Mouse (Mus musculus) CH12.LX (cell line): ENCODE results near the gene Gm26566. TPM values are rescaled to one million over a fixed set of nuclear protein-coding genes. Genes with fewer than 3 reads are reported as not detected.

ENCODE experiments used
- DNase-seq: peaks from one replicate; pipeline ENCODE4 v3.0.0-alpha.2; 2013; ENCODE audit errors: extremely low read depth
- H3K27ac ChIP-seq: 2 replicates; pipeline ENCODE4 v1.5.1; 2012; ENCODE audit warnings: low read depth, mild to moderate bottlenecking, control low read depth, moderate library complexity; ENCODE audit not compliant: insufficient read depth
- H3K27me3 ChIP-seq: replicated peaks from 2 replicates; pipeline ENCODE3; 2012; ENCODE audit warnings: inconsistent platforms
- H3K36me3 ChIP-seq, 2 experiments: replicated peaks in 1 of 2; 2 replicates each; pipeline versions ENCODE3 to v1.6.1; 2012; ENCODE audit warnings: inconsistent platforms in 1 of 2, low read length in 1 of 2, mild to moderate bottlenecking in 1 of 2, mixed read lengths in 1 of 2, moderate library complexity in 1 of 2; ENCODE audit not compliant: control insufficient read depth in 1 of 2, insufficient read depth in 1 of 2
- H3K4me1 ChIP-seq, 2 experiments: 2 replicates each; pipeline ENCODE4 v1.6.1; 2012; ENCODE audit warnings: inconsistent platforms in 1 of 2, moderate library complexity in 1 of 2; ENCODE audit not compliant: insufficient read depth in 2 of 2, control insufficient read depth in 1 of 2
- H3K4me2 ChIP-seq: 2 replicates; pipeline ENCODE4 v1.6.1; 2012; ENCODE audit warnings: low read depth, mild to moderate bottlenecking, control low read depth; ENCODE audit not compliant: poor library complexity, insufficient read depth, severe bottlenecking
- H3K4me3 ChIP-seq, 3 experiments: fragments of 150-350 bp in 1 of 3; sonication (generic) in 1 of 3; replicated peaks in 1 of 3; 2 replicates each; pipeline versions ENCODE3 to v1.5.1; 2011 to 2012; ENCODE audit warnings: low read depth in 2 of 3, low read length in 2 of 3, mild to moderate bottlenecking in 2 of 3, moderate library complexity in 2 of 3, control low read depth in 1 of 3, improper control_type of control experiment in 1 of 3, inconsistent platforms in 1 of 3, mixed read lengths in 1 of 3; ENCODE audit not compliant: poor library complexity in 1 of 3
- H3K79me2 ChIP-seq: replicated peaks from 2 replicates; pipeline ENCODE4 v1.6.1; 2012; ENCODE audit warnings: mild to moderate bottlenecking, moderate library complexity; ENCODE audit not compliant: control insufficient read depth, poor library complexity, insufficient read depth, severe bottlenecking; ENCODE audit errors: extremely low read depth
- H3K9ac ChIP-seq: 2 replicates; pipeline ENCODE4 v1.6.1; 2012; ENCODE audit warnings: low read depth, mild to moderate bottlenecking, control low read depth, moderate library complexity; ENCODE audit not compliant: insufficient read depth
- H3K9me3 ChIP-seq: replicated peaks from 2 replicates; pipeline ENCODE3; 2012; ENCODE audit warnings: low read length, inconsistent platforms, mixed read lengths
- CHD1 ChIP-seq: IDR thresholded peaks from 2 replicates; pipeline ENCODE4 v1.6.1; 2012; ENCODE audit warnings: low read depth, low read length, improper control_type of control experiment, inconsistent platforms
- CTCF ChIP-seq, 2 experiments: IDR thresholded peaks in 1 of 2; conservative IDR thresholded peaks in 1 of 2; 2 replicates each; pipeline ENCODE4 v1.5.1; 2011 to 2012; ENCODE audit warnings: low read depth in 2 of 2, low read length in 2 of 2, improper control_type of control experiment in 1 of 2, inconsistent platforms in 1 of 2, mild to moderate bottlenecking in 1 of 2, moderate library complexity in 1 of 2
- EP300 ChIP-seq: IDR thresholded peaks from 2 replicates; pipeline ENCODE4 v1.6.1; 2011; ENCODE audit warnings: low read length, improper control_type of control experiment
- GABPA ChIP-seq: IDR thresholded peaks from 2 replicates; pipeline ENCODE4 v1.6.1; 2012; ENCODE audit warnings: low read depth, low read length, improper control_type of control experiment, inconsistent platforms; ENCODE audit not compliant: insufficient replicate concordance
- JUND ChIP-seq: conservative IDR thresholded peaks from 2 replicates; pipeline ENCODE4 v1.6.1; 2011; ENCODE audit warnings: low read depth, low read length, improper control_type of control experiment
- KAT2A ChIP-seq: IDR thresholded peaks from 2 replicates; pipeline ENCODE4 v1.6.1; 2012; ENCODE audit warnings: low read length, improper control_type of control experiment, inconsistent platforms; ENCODE audit not compliant: insufficient replicate concordance
- MAX ChIP-seq: IDR thresholded peaks from 2 replicates; pipeline ENCODE4 v1.6.1; 2011; ENCODE audit warnings: low read length, improper control_type of control experiment
- MXI1 ChIP-seq: IDR thresholded peaks from 2 replicates; pipeline ENCODE4 v1.6.1; 2011; ENCODE audit warnings: mild to moderate bottlenecking, low read depth, low read length, improper control_type of control experiment
- MYC ChIP-seq: IDR thresholded peaks from 2 replicates; pipeline ENCODE4 v1.6.1; 2011; ENCODE audit warnings: low read depth, mild to moderate bottlenecking, improper control_type of control experiment, low read length
- NRF1 ChIP-seq: IDR thresholded peaks from 2 replicates; pipeline ENCODE4 v1.6.1; 2014; ENCODE audit warnings: low read depth, mild to moderate bottlenecking, inconsistent platforms, low read length, improper control_type of control experiment, moderate library complexity
- PAX5 ChIP-seq: IDR thresholded peaks from 2 replicates; pipeline ENCODE4 v1.6.1; 2012; ENCODE audit warnings: low read length, inconsistent platforms, mixed read lengths
- POLR2A ChIP-seq: IDR thresholded peaks from 2 replicates; pipeline ENCODE4 v1.6.1; 2011; ENCODE audit warnings: low read depth, mild to moderate bottlenecking, improper control_type of control experiment, low read length
- POLR2AphosphoS2 ChIP-seq: IDR thresholded peaks from 2 replicates; pipeline ENCODE4 v1.6.1; 2011; ENCODE audit warnings: low read depth, low read length, improper control_type of control experiment
- RAD21 ChIP-seq: IDR thresholded peaks from 2 replicates; pipeline ENCODE4 v1.6.1; 2011; ENCODE audit warnings: low read depth, mild to moderate bottlenecking, low read length, improper control_type of control experiment, moderate library complexity
- SMC3 ChIP-seq: IDR thresholded peaks from 2 replicates; pipeline ENCODE4 v1.6.1; 2011; ENCODE audit warnings: low read depth, low read length, improper control_type of control experiment
- TCF12 ChIP-seq: IDR thresholded peaks from 2 replicates; pipeline ENCODE4 v1.6.1; 2014; ENCODE audit warnings: low read depth, mild to moderate bottlenecking, inconsistent platforms, low read length, improper control_type of control experiment
- UBTF ChIP-seq: IDR thresholded peaks from 2 replicates; pipeline ENCODE4 v1.6.1; 2012; ENCODE audit warnings: low read depth, mild to moderate bottlenecking, inconsistent platforms, low read length, improper control_type of control experiment, moderate library complexity
- USF1 ChIP-seq: IDR thresholded peaks from 2 replicates; pipeline ENCODE4 v1.6.1; 2014; ENCODE audit warnings: low read depth, mild to moderate bottlenecking, inconsistent platforms, low read length, improper control_type of control experiment
- ZC3H11A ChIP-seq: IDR thresholded peaks from 2 replicates; pipeline ENCODE4 v1.6.1; 2012; ENCODE audit warnings: low read depth, mild to moderate bottlenecking, inconsistent platforms, low read length, improper control_type of control experiment
- ZKSCAN1 ChIP-seq: IDR thresholded peaks from 2 replicates; pipeline ENCODE4 v1.6.1; 2012; ENCODE audit warnings: low read depth, inconsistent platforms, low read length, improper control_type of control experiment, borderline replicate concordance
- ZNF384 ChIP-seq: IDR thresholded peaks from 2 replicates; pipeline ENCODE4 v1.6.1; 2012; ENCODE audit warnings: low read depth, low read length, improper control_type of control experiment, inconsistent platforms
- dilution Hi-C: fragments of 300-500 bp; cut with MboI; formaldehyde crosslinking; loops from 2 replicates; pipeline ENCODE4 v1.14.3; 2020; ENCODE audit warnings: low sequenced_read_pairs; ENCODE audit not compliant: extremely low pct_unique_long_range_greater_than_20kb, extremely low pct_ligation_motif_present
- in situ Hi-C: fragments of 300-500 bp; cut with MboI; formaldehyde crosslinking; loops from 3 replicates; pipeline ENCODE4 v1.14.3; 2019; ENCODE audit warnings: low sequenced_read_pairs, low pct_ligation_motif_present, low pct_unique_long_range_greater_than_20kb, mixed read lengths
- polyA plus RNA-seq: library from polyadenylated mRNA; unstranded; fragments of >175 nt; gene quantifications from 2 replicates; pipeline ENCODE4 v1.2.1, GENCODE M21; 2012; ENCODE audit warnings: low read depth; ENCODE audit not compliant: insufficient read length
- total RNA-seq, 2 experiments: library from RNA; depleted of rRNA; stranded (reverse); fragments of 300-350 nt in 1 of 2; fragments of >200 nt in 1 of 2; gene quantifications; 2 replicates each; pipeline ENCODE4 v1.2.3; 2012 to 2014

Gene Gm26566
- total and polyA plus RNA-seq, 3 experiments = 0.49 to 11.9 TPM; not detected in 1

GRCm38 (mm10) chr4:88727324-88727723 lies 5.7 kb downstream of the Gm26566 start:
- Histone ChIP-seq H3K27ac (no peak overlapping the region), H3K9me3 (no peaks in the 10 kb centered on the region), H3K79me2 (no peaks in the 10 kb centered on the region), H3K4me3 (no peak overlapping the region), H3K36me3 (no peaks in the 10 kb centered on the region), H3K9ac (no peak overlapping the region), H3K4me2 (peak overlapping the region; percentile 35; the same call in 1 of the 2 replicates), H3K4me1 (peaks cover 3 to 10% of the 10 kb centered on the region in 2 experiments; a peak in 2 of 4 replicates), H3K27me3 (peaks cover 9% of the 10 kb centered on the region)
- in situ Hi-C loops (no loop called here), dilution Hi-C loops (no loop called here)
- peak; percentile 66 for DNase-seq
- TF ChIP-seq MAX (no peak), CHD1 (no peak), ZC3H11A (0 out of 2 replicates have a peak, but pooled peaks have one; percentile 2), SMC3 (peak; percentile 95), NRF1 (no peak), RAD21 (peak; percentile 72), PAX5 (no peak), MYC (no peak), ZNF384 (no peak), MXI1 (no peak), UBTF (no peak), JUND (no peak), POLR2AphosphoS2 (no peak), POLR2A (no peak), ZKSCAN1 (no peak), GABPA (no peak), CTCF (conservative IDR thresholded peaks at IDR 0.05 in 1 of 2, IDR thresholded peaks at IDR 0.05 in 1 of 2; ENCODE audit: low read depth in 2 of 2, low read length in 2 of 2) (peak; percentile 65 to 86), TCF12 (no peak), KAT2A (no peak), EP300 (no peak)

- Histone ChIP-seq H3K4me1 (peaks cover 5 to 7% of the 10 kb centered on the region in 2 experiments), H3K9ac (no peak overlapping the region), H3K27ac (no peak overlapping the region), H3K9me3 (no peaks in the 10 kb centered on the region), H3K4me3 (no peak overlapping the region), H3K36me3 (no peaks in the 10 kb centered on the region), H3K27me3 (peaks cover 59% of the 10 kb centered on the region), H3K4me2 (no peak overlapping the region), H3K79me2 (no peaks in the 10 kb centered on the region)
- TF ChIP-seq RAD21 (peak; percentile 79), CTCF (conservative IDR thresholded peaks at IDR 0.05 in 1 of 2, IDR thresholded peaks at IDR 0.05 in 1 of 2; ENCODE audit: low read depth in 2 of 2, low read length in 2 of 2) (peak; percentile 91 to 96), SMC3 (peak; percentile 79), NRF1 (no peak), USF1 (no peak)
- dilution Hi-C loops = no loop called here
- peak; percentile 62 for DNase-seq
- in situ Hi-C loops = loop anchor here (5.0 kb wide), 1 partner anchor 36 kb away; no protein-coding TSS in a partner anchor
Measured at GRCm38 (mm10) chr4:88738480-88738879, 16.9 kb downstream of the Gm26566 start.
